Mouse (Mus musculus): ENCODE measurements around the gene Loxl3.

Loxl3 gene

DNA sequence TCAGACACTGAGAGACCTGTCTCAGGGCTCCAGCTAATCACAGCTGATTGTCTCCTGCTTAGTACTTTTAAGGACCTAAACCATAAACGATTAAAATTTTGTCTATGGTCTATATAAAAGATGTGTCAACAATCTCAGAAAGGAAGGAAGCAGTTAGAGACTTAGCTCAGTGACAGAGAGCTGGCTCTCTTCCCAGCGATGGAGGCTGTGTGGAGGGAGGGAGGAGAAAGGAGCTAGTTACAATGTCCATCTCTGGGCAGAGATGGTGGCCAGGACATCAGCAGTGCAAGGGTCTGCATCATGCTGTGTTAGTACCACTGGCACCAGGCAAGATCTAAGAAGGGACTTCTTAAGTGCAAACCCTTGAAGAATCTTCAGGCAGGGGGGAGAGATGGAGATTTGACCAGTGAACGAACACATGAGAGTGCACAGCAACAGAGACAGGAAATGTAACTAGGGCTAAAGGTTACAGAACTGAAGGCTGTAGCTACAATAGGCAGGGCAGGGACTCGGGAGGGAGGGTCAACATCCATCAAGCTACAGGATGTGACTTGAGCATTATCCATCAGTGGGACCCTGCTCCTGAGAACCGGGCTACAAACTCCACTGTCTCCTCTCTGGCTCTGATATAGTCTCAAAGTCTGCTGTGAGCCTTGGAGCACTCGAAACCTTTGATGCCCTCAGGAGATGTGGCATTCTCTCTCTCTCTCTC is 58.6 kb downstream of the Loxl3 start:
- DNase-seq: no peak

GRCm38 (mm10) chr6:83095968-83096367 is 62.0 kb downstream of the Loxl3 start:
- peak; percentile 59 for DNase-seq

DNA sequence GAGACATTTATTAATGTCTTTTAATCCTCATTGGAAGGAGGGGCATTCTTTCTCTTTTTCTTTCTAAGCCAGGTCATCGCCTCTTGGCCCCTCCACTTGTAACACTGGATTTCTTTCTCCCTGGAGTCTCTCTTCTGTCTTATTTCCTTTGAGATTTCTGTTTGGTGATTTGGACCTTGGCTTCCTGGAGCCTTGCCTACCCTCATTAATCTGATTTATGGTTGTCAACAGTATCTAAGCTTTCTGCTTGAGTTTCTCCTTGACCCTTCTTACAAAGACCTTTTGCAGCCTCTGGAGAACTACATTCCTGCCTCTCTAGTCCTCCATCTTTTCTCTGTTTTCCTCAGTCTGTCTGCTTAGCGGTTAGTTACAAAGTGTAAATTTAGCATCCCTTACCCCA is 64.4 kb downstream of the Loxl3 start:
- DNase-seq: no peak

DNA sequence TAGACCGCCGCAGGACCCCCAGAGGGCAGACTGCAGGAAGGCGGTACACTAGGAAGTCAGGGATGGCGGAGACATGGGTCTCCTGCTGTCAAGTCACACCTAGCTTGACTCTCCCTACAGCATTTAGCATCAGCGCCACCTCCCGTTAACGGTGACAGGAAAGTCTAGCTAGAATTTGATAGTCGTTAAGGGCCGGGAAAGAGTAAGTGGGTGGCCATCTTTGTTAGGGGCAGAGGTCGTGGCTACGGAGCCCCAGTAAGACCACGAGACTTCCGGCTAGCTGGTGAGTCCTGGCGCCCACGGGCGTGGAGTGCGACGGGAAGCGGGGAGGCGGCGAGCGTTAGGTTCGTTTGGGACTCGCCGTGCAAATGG is 67.3 kb downstream of the Loxl3 start, which contains the start of the genes Ccdc142 and Gm42688:
TSS of gene Ccdc142 (plus strand) at position 286 of the 372 bp plus-strand sequence.
TSS of gene Gm42688 (plus strand) at position 302 of the 372 bp plus-strand sequence.
- DNase-seq: peak; percentile 95

GRCm38 (mm10) chr6:83101688-83102556 is 67.9 kb downstream of the Loxl3 start:
- peak; percentile 86 for DNase-seq

All from thymus, postnatal 14 days (tissue).